Mouse (Mus musculus): Measurements from ENCODE around the gene Chpf2. TPM values are rescaled to one million over a fixed set of nuclear protein-coding genes. Genes with fewer than 3 reads are reported as not detected.
A peak's percentile ranks its signal among the peaks of the same experiment; 100 is the strongest.

The Chpf2 gene
- polyA plus RNA-seq, 1 experiment, result 9.1 TPM

DNA sequence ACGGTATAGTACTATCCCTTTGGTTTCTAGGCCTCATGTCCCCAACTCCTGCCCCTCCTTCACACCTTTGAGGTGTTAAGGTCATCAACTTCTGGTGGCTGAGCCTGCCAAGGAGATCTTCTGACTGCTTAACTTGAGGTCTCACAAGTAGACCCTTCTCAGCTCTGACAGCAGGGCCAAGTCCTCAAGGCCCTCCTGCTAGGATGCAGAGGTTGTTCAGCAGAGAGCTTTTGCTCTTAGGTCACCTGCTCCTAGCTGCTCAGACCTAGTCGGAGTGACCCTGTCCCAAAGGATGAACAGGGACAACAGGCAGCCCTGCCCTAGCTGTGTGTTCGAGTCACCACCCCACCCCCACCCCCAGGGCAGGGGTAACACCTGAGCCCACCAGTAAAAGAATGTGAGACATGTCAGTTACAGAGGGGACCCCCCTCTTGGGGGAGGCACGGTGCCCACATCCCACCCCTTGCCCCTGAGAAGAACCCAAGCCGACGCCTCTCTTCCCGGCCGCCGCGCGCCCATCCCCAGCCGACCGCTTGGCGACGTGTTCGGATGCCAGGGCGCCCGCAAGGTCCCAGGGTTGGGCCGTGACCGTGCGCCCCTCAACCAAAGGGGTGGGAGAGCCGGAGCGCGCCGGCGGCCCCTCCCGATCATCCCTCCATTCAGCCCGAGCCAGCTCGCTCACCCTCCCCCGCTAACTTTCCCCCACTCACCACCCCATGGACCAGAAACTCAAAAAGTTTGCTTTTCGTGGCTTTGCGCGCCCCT lies 14.7 kb downstream of the Chpf2 start:
- no peak for TF ChIP-seq POLR2A (IDR thresholded peaks at IDR 0.05; ENCODE audit: control insufficient read depth, low read depth, low read length)
- TF ChIP-seq CTCF (IDR thresholded peaks at IDR 0.05; ENCODE audit: control insufficient read depth, insufficient read depth, insufficient replicate concordance, low read depth, low read length), result no peak
- H3K4me3 ChIP-seq (ENCODE audit: control insufficient read depth, low read depth, low read length), result peak overlapping the region; percentile 81
- peaks cover 34% of the 10 kb centered on the region for H3K4me1 ChIP-seq (ENCODE audit: control insufficient read depth, insufficient read depth, low read length)
- H3K27me3 ChIP-seq (ENCODE audit: control insufficient read depth, insufficient read depth, low read length), result no peaks in the 10 kb centered on the region
- H3K27ac ChIP-seq (ENCODE audit: control insufficient read depth, insufficient read depth, low read depth, low read length), result no peak overlapping the region; the same call in none of the 2 replicates
- H3K36me3 ChIP-seq (ENCODE audit: control insufficient read depth, insufficient read depth, low read length), result no peaks in the 10 kb centered on the region

DNA sequence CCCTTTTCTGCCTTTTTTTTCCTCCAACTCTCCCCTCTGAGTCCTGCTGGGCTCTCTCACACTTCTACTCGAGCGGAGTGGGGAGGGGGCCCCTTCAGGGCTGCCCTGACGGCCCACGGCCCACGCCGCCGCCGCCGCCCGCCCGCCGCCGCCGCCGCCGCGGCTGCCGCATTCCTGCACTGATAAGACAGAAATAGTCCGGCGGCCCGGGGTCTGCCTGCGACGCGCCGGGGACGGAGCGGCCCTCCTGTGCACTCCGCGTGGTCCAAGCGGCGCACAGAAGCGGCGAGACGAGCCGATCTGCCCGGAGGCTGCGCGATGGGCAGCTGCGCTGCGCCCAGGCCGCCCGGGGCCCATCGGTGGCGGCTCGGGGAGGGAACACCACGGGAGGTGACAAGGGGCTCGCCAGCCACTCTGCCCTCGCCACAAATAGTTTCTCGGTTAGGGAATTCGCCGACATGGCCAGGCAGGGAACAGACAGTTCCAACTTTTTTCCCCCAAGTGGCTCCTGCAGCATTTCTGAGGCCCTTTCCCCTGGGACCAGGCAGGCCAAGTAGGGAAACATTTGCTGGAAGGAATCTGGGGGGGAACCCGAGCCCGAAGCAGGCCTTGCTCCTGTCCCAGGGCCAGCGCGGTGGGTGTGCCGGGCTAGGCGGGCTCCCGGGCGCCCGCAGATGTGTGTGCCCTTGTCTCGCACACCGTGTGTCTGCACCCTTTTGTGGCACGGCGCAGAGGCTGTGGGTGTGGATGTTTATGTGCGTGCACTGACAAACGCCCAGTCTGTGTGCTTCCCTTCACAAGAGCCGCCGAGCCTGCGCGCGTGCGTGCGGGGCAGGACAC lies 15.6 kb downstream of the Chpf2 start:
- TF ChIP-seq CTCF (IDR thresholded peaks at IDR 0.05; ENCODE audit: control insufficient read depth, insufficient read depth, insufficient replicate concordance, low read depth, low read length) (no peak), POLR2A (IDR thresholded peaks at IDR 0.05; ENCODE audit: control insufficient read depth, low read depth, low read length) (no peak)
- Histone ChIP-seq H3K4me1 (ENCODE audit: control insufficient read depth, insufficient read depth, low read length) (peaks cover 33% of the 10 kb centered on the region), H3K27ac (ENCODE audit: control insufficient read depth, insufficient read depth, low read depth, low read length) (peak overlapping the region; percentile 37), H3K4me3 (ENCODE audit: control insufficient read depth, low read depth, low read length) (peak overlapping the region; percentile 81), H3K36me3 (ENCODE audit: control insufficient read depth, insufficient read depth, low read length) (no peaks in the 10 kb centered on the region), H3K27me3 (ENCODE audit: control insufficient read depth, insufficient read depth, low read length) (no peaks in the 10 kb centered on the region)

DNA sequence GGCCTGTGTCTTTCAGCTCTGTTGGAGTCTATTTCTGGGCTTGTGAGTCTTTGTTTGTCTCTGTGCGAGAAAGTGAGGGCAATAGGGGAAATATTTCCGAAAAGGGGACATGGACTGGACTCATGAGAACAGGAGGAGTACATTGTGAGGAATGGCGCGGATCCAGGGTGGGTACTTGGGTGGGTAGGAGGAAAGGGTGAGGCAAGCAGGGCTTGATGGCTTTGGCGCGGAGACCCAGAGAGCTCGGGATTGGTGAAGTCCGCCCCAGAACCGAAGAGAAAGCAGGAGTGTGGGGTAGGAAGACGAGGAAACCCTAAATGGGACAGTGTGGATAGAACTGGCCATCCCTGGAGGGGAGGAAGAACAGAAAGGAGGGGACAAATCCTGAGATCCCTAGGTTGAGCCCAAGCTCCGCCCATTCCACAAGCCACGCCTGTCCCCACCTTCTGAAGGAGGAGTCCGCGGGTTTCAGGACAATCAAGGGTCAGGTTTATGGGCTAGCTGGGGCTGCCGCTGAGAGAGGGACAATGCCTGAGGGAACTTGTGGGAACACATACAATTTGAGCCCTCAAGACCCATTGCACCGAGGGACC lies 16.3 kb downstream of the Chpf2 start:
- Histone ChIP-seq H3K27ac (ENCODE audit: control insufficient read depth, insufficient read depth, low read depth, low read length) (peak overlapping the region; percentile 37), H3K36me3 (ENCODE audit: control insufficient read depth, insufficient read depth, low read length) (no peaks in the 10 kb centered on the region), H3K4me1 (ENCODE audit: control insufficient read depth, insufficient read depth, low read length) (peaks cover 31% of the 10 kb centered on the region), H3K27me3 (ENCODE audit: control insufficient read depth, insufficient read depth, low read length) (no peaks in the 10 kb centered on the region), H3K4me3 (ENCODE audit: control insufficient read depth, low read depth, low read length) (peak overlapping the region; percentile 81)
- TF ChIP-seq POLR2A (IDR thresholded peaks at IDR 0.05; ENCODE audit: control insufficient read depth, low read depth, low read length) (peak; percentile 20; the same call in 1 of the 2 replicates), CTCF (IDR thresholded peaks at IDR 0.05; ENCODE audit: control insufficient read depth, insufficient read depth, insufficient replicate concordance, low read depth, low read length) (no peak)

DNA sequence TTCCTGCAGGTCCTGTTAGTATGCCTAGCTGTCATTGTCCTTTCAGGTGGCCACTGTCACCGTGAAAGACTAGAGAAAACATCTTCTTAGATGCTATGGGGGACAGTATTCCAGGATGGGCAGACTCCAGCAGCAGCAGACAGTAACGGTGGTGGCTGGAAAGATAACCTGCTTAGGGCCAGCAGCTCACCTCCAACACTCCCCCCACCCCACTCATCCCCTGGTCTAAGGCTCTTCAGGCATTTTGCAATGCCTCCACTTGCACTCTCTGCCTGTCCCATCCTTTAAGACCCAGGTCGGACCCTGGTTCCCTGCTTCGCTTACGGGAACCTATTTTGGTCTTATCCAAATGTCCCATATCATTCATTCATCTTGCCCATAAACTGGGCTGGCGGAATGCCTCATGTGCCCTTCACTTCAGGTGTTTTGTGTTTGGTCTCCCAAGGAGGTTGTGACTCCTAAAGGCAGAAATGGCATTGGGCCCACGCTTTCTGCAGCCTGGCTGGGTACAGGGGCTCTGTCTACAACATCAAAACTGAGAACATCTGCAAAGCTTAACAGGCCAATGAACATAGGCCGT lies 17.0 kb downstream of the Chpf2 start:
- H3K4me1 ChIP-seq (ENCODE audit: control insufficient read depth, insufficient read depth, low read length), result peaks cover 27% of the 10 kb centered on the region
- peak overlapping the region; percentile 14 for H3K27ac ChIP-seq (ENCODE audit: control insufficient read depth, insufficient read depth, low read depth, low read length)
- no peak for TF ChIP-seq CTCF (IDR thresholded peaks at IDR 0.05; ENCODE audit: control insufficient read depth, insufficient read depth, insufficient replicate concordance, low read depth, low read length)
- no peak for TF ChIP-seq POLR2A (IDR thresholded peaks at IDR 0.05; ENCODE audit: control insufficient read depth, low read depth, low read length)
- H3K27me3 ChIP-seq (ENCODE audit: control insufficient read depth, insufficient read depth, low read length), result no peaks in the 10 kb centered on the region
- no peaks in the 10 kb centered on the region for H3K36me3 ChIP-seq (ENCODE audit: control insufficient read depth, insufficient read depth, low read length)
- H3K4me3 ChIP-seq (ENCODE audit: control insufficient read depth, low read depth, low read length), result no peak overlapping the region

DNA sequence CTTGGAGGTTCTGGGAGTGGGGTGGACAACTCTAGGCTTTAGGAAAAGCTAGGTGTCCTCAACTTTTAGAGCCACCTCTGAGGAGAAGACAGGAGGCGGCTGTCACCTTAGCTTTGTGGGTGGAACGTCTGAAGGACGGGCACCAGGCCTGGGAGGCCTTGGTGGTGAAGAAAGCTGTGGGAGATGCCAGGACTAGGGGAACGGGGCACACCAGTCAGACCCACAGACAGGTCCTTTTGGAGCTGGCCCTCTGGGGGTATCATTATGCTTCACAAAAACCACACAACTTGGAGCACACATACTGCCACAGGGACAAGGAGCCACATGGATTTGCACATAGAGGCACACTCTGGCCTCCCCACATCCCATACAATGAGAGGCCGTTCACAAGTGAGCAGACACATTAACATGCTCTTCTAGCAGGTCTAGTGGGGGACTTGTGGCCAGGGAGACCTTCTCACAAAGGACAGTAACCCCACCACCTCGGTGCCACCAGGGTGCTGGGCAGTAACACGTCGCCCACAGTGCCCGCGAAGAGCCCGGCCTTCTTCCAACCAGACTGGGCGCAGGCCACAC lies 17.6 kb downstream of the Chpf2 start:
- peak overlapping the region; percentile 81 for H3K27ac ChIP-seq (ENCODE audit: control insufficient read depth, insufficient read depth, low read depth, low read length)
- H3K4me3 ChIP-seq (ENCODE audit: control insufficient read depth, low read depth, low read length), result peak overlapping the region; percentile 75

DNA sequence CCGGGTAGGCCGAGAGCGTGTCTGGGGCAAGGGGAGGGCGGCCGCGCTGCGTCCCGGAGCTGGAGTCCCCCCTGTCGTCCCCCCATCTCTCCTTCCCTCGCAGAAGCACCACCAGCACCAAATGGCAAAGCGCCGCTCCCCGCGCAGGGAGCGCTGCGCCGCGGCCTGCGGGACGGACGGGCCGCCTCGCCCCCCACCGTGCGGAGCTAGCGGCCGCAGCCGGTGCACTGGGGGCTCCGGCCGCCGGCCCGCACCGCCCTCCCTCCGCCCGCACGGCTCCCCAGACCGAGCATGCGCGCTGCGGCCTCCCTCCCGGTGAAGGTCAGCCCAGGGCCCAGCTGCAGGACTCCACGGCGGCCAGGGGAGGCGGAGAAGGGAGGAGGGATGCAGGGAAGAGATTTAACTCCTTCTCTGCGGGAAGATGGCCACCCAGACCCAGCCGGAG lies 18.1 kb downstream of the Chpf2 start:
- H3K4me3 ChIP-seq (ENCODE audit: control insufficient read depth, low read depth, low read length), result peak overlapping the region; percentile 75
- H3K36me3 ChIP-seq (ENCODE audit: control insufficient read depth, insufficient read depth, low read length), result no peaks in the 10 kb centered on the region
- peaks cover 24% of the 10 kb centered on the region for H3K4me1 ChIP-seq (ENCODE audit: control insufficient read depth, insufficient read depth, low read length)
- peak overlapping the region; percentile 81 for H3K27ac ChIP-seq (ENCODE audit: control insufficient read depth, insufficient read depth, low read depth, low read length)
- H3K27me3 ChIP-seq (ENCODE audit: control insufficient read depth, insufficient read depth, low read length), result no peaks in the 10 kb centered on the region
- peak; percentile 40; the same call in 1 of the 2 replicates for TF ChIP-seq POLR2A (IDR thresholded peaks at IDR 0.05; ENCODE audit: control insufficient read depth, low read depth, low read length)
- no peak for TF ChIP-seq CTCF (IDR thresholded peaks at IDR 0.05; ENCODE audit: control insufficient read depth, insufficient read depth, insufficient replicate concordance, low read depth, low read length)

More for the DNA sequence above, 17.6 kb downstream of the Chpf2 start:
- H3K27me3 ChIP-seq (ENCODE audit: control insufficient read depth, insufficient read depth, low read length), result no peaks in the 10 kb centered on the region
- TF ChIP-seq POLR2A (IDR thresholded peaks at IDR 0.05; ENCODE audit: control insufficient read depth, low read depth, low read length) (no peak), CTCF (IDR thresholded peaks at IDR 0.05; ENCODE audit: control insufficient read depth, insufficient read depth, insufficient replicate concordance, low read depth, low read length) (no peak)
- peaks cover 24% of the 10 kb centered on the region for H3K4me1 ChIP-seq (ENCODE audit: control insufficient read depth, insufficient read depth, low read length)
- H3K36me3 ChIP-seq (ENCODE audit: control insufficient read depth, insufficient read depth, low read length), result no peaks in the 10 kb centered on the region
